Mouse (Mus musculus) C2C12 (cell line): ENCODE results near the gene Kat2a.

Experiments used
- CEBPB ChIP-seq: IDR thresholded peaks from one replicate; pipeline ENCODE4 v1.6.1; 2011; ENCODE audit warnings: low read depth, mild to moderate bottlenecking, control low read depth, moderate library complexity
- CTCF ChIP-seq: IDR thresholded peaks from one replicate; pipeline ENCODE4 v1.5.1; 2011; ENCODE audit not compliant: control insufficient read depth, insufficient read depth, insufficient read length

- no peak for TF ChIP-seq CTCF
- TF ChIP-seq CEBPB: no peak
Measured at GRCm38 (mm10) chr11:100750127-100750526, 37.9 kb upstream of the Kat2a start.
